Mouse (Mus musculus) CD4-positive, CD25-positive, alpha-beta regulatory T cell, adult 2 months (primary cell): ENCODE results near the gene Igsf11.
A peak's percentile ranks its signal among the peaks of the same experiment; 100 is the strongest.

Experiments
- DNase-seq: peaks from one replicate; pipeline ENCODE4 v3.0.0-alpha.2; 2012; ENCODE audit warnings: low read depth, low spot score

Gene Igsf11

DNA sequence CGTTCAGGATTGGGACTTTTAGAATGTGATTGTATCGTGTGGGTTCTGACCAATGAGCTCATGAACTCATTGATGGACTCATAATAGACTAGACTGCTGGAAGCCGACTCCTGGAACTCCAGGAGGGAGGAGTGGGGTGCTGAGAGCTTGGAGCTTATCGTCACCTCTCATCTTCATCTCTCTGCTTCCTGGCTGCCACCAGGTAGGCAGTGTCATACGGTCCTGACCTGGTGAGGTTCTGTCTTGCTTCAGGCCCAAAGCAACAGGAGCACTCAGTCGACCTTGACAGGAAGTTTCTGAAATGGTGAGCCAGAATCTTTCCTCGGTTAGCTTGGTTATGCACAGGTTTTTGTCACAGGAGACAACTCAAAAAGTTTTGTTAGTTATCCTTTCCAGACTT, at the start of gene Igsf11:
Gene Igsf11 (plus strand): TSS at position 301 of the 400 bp plus-strand sequence.
- DNase-seq, result no peak

DNA sequence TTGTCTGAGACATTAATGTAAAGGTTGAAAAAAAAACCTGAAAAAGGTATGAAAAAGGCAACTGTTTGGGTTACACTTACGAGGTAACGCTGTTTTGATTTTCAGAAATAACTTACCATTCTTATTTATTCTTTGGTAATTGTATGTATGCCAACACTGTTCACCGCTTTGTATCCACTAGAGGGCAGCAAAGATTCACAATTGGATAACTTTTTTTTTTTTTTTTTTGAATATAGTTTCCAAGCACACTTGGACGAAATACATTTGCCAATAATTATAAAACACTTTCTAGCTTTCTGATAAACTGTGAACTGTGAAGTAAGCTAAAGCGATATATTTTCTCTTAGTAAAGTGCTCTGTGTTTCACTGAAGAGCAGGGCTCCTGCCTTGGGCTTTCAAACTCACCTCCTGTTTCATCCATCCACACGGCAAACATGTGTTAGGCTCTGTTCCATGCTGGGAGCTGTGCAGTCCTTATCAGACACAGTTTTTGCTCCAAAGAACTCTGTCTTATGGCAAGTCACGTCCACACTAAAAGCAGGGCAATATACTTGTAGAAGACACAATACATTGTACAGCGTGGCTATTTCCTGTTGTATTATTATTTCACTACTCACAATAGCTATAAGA, 34.2 kb upstream of the Igsf11 start:
- DNase-seq, result peak; percentile 58

DNA sequence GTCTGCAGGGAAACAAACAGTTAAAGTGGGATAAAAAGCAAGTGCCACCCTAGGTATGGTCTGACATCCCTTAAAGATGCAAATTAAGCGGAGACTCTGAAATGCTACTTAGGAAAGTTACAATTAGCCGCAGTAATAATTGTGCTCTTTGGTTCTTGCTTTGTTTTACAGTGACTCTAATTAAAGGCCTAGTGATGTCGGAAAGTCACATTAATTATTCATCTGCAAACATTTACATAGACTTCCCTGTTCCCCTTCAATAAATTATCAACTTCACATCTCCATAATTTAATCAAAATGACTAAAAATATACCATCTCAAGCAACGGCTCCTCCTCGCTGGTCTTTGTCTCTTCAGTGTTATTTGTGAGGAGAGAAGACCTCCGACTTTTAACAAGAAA, 31.9 kb upstream of the Igsf11 start:
- no peak for DNase-seq

DNA sequence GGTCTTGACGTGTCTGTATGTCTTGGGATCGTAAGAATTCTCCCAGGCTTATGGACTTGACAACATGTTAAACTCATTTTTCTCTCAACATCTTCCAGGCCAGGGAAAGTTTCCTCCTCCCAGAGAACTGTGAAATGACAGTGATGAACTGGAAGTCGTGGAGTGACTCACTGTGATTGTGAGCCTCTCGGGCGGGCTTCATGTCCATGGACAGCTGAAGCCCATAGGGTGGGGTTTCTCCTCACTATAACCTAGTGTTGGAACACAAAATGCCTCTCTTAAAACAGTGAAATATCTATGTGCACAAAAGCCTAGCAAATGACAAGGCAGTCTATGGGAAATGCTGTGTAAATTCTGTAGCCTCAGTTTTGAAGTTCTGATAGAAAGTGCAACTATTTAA, 28.1 kb upstream of the Igsf11 start:
- DNase-seq, result no peak

DNA sequence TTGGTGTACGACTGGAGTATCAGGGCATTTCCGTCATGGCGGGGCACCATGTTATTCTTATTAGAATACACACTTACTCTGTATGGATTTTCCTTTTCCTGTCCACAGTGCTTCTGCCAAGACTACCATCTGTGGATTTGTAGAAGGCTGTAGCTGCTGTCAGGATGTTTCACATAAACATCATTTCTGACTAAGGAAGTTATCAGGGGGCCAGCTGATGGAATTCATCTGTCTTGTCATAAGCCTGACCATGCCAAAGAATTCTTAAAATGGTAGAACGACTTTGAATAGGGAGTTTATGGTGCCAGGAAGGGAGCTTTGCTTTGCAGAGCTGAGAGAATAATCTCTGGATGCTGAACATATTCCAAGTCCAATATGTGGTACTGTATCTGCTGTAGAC, 19.2 kb upstream of the Igsf11 start:
- no peak for DNase-seq

DNA sequence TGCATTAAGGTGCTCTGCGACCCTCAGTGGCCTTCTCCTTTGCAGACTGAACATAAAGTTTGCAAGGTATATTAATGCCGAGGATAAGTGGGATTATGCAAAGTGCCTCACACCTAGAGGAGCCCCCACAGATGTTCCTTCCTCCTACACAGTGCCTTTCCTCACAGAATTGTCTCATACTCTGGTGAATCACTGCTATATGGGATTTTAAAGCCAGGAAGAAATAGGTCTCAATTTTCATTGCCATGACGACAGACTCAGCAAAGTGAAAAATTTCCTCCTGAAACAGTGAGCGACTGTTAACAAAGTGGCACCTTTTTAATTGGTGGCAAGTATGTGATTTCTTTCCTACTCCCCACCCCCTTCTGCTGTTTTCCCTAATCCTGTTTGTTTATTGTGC, 18.0 kb upstream of the Igsf11 start:
- DNase-seq, result no peak

DNA sequence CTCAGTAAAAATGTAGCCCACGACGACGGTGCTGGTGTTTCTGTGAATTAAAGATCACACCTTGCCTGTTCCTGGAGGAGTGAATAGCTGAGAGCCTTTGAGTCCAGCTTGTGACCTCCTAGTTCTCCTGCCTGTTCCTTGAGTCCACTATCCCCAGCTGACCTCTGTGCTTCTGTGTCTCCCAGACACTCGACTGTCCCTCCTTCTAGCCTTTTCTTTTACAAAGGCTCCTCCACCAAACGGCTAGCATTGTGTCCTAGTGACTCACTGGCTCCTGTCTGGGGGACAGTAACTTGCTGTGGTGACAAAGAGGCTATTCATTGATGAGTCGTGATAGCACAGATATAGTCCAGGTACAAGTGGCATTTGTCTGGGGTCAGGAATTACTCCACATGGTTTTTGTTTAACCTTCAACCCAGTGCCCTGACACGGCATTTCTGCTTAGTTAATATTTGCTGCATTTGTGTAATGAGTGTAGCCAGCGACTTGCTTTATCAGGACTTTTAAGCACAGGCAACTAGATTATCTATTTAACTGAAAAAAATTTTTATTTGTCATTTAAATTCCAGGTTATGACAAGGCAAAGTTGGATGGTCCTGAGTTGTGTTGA, 6.5 kb downstream of the Igsf11 start:
- no peak for DNase-seq

DNA sequence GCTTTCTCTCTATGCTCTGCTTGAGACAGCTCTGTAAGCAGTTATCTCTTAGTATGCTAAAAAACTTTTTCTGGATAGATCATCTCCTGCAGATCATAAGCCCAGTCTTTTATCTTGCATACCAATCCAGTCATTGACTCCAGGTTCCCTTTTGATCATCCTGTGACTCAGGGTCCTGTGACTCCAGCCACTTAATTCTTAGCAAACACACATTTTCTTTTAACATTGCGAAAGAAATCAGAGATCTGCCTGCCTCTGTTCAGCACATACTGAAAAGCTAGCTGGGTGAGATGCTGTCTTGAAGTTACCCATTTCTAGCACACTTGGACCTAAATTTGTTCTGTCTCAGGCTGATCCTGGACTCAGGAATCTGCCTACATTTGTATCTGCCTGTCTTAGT, 7.6 kb downstream of the Igsf11 start:
- DNase-seq, result no peak

DNA sequence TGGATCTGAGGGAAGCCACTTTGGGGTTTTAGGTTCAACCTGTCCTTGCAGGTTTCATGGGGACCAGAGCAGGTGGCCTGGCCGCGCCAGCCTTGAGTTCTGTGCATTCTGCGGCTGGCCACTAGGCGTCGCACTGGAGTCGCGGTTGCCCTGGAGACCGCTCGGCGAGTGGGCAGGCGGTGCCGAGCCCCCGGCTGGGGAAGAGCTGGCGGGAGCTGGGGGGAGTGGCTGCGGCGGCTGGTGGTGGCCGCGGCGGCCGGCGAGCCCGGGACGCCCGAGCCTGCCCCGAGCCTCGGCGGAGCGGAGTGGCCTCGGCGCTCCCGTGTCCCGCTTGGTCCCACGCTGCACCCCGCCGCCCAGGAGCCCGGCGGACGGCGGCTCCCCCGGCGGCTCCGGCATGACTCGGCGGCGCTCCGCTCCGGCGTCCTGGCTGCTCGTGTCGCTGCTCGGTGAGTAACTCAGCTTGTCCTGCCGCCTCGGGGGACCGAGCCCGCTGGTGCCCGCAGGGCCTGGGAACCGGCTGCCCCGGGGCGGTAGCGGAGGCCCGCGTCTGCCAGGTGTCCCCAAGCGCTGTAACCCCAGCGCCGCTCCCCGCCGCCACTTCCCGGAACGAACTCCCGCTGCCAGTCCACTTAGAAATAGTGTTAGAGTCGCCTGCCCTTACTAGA, 9.8 kb downstream of the Igsf11 start:
- peak; percentile 86 for DNase-seq

DNA sequence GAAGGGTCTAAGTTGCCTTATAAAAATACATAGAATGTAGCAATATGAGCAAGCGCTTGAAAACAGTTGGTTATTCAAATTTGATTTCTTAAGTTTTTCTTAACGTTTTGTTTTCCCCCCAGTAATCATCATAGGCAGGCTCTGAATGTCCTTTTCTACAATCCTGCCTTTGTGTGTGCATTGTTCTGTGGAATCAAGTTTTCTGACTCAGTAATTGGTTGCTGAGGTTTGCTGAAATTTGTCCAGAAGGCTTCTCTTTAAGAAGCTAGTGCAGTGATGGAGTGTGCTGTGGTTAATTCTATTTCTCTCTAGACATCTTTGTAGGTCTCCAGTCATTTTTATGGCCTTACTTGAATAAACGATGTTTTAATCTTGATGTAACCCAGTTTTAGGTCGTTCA, 10.5 kb downstream of the Igsf11 start:
- DNase-seq, result no peak

DNA sequence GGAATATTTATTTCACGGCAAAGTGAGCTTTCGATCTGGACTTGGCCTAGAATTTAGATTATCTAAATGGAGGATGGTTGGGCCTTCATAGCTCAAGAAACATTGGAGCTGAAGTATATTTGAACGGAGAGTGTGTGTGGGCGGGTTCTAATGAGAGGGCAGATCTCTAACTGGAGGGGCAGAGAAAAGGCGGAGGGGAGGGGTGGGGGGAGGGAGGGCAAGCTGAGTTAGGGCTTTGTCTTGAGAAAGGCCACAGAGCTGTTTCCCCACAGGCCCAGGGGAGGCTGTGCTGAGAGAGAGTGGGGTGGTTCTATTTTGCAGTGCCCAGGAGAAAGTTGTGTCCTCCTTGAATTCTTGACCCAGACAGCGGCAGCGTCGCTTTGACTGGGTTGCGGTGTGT, 11.7 kb downstream of the Igsf11 start:
- no peak for DNase-seq

DNA sequence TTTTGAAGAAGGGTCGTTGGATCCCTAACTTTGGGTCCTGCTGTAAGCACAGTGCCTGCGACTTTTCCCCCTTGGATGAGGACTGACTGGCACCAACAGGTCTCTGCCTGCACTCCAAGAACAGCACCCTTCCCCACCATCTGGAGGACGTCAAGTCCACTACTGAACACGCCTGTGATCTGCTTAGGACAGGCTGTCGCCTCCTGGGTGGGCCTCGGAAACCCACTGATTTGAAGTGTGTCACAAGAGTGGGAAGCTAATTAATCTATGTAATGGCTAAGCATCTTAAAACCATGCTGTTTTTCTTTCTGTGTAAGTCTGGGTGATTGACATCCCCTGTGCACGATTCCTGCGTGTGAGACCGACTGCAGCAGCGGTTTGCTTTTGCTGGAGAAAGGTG, 13.4 kb downstream of the Igsf11 start:
- no peak for DNase-seq

DNA sequence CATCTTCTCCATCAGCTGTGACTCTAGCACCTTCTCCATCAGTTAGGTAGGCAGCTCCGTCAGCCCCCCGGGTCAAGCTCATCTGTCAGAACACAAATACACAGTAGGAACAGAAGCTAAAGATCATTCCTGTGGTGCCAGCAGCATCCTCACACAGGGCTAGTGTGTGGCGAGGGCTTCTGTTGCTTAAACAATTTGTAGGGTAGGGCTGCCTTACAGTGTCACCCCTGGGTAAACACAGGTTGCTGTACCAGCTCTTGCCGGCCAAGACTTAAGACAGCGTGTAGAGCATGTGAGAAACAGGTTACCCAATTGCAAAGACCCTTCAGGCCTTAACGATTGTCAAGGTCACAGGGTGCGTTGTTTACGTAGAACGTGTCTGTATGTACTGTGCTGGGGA, 15.8 kb downstream of the Igsf11 start:
- no peak for DNase-seq

DNA sequence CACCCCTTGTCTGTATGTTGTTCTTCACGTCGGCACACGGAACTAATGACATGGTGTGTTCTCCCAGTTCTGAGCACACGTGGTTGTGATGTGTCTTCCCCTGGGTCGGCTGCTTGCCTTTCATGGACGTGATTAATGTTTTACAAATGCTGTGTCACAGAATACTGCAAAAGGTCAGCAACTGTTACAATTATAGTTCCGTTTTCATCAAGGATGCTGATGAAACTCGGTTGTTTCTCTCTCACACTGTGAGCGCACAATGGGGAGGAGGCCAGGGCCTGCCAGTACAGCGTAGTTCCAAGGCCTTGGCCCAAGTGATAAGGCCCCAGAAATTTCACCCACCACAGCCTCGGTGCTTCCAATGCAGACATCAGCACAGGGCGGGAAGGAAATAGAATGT, 17.0 kb downstream of the Igsf11 start:
- DNase-seq, result no peak

DNA sequence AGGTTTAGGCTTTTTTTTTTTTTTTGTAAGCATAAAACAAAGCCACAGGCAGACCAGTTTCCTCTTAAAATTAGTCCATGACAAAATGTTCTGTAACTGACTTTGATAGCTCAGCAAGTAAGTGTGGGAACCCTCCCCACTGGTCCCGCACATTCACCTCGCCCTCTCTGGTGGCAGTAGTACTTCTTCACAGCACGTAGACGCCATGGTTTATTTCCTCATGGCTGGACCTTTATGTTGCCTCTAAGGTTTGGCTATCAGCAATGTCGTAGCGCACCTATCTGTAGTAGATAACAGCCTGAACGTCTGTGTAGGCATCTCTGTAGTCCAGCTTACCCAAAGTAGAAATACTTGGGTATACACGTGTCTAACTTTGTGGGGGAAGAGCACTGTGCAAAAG, 17.6 kb downstream of the Igsf11 start:
- no peak for DNase-seq

DNA sequence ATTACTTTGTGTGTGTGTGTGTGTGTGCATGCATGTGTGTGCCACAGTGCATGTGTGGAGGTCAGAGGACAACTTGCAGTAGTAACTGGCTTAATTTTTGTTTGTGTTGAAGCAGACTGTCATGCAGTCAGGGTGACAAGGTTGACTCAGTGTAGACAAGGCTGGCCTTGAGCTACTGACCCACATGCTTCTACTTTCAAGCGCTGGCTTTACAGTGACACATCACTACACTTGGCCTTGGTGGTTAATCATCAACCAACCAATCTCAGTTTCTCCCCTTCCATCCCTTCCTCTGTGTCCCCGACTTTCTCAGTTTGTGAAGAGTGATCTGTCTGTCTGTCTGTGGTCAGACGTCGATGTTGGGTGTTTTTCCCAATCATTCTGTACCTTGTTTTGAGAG, 23.0 kb downstream of the Igsf11 start:
- no peak for DNase-seq

DNA sequence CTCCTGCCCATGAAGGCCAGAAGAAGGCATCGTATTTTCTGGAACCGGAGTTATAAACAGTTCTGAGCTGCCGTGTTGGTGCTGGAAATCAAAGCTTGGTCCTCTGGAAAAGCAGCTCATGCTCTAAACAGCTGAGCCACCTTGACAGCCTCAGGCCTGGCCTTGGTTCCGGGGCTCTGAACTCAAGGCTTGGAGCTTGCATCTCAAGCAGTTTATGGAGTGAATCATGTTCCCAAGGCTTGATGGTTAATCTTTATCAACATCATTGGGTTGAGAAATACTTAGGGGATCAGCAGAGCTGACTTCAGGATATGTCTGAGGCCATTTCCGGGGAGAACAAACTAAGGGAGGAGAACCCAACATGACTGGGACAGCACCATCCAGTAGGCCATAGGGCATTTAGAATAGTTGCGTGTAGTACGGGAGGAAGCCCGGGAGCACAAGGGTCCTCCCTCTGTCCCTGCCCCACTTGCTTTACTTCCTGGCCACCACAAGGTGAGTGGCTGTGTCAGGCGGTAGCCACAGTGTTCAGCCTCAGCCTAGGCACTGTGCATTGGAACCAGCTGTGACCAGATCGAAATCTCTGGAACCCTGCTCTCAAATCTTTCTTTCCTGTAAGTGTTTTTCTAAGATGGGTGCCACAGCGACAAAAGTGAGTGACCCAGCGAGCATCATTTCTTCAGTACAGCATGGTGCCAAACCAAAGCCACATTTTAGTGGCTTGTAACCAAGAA, 23.7 kb downstream of the Igsf11 start:
- no peak for DNase-seq

DNA sequence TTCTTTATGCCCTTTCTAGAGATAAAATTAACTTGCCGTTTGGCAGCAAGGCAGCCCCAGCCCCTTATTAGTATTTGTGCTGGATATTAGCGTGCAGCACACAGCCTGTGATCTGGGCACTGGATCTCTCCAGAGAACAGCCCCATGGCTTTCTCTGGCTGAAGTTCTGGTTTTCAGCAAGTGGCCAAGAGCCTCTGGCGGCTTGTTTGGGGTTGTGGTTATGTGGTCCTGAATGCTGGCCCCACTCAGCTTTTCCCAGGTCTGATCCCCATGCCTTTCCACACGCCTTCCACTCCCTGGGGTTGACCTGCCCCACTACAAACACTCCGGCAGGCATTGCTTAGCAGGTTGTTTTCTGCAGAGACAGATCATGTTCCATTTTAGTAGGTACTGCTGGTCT, 24.4 kb downstream of the Igsf11 start:
- DNase-seq, result no peak

DNA sequence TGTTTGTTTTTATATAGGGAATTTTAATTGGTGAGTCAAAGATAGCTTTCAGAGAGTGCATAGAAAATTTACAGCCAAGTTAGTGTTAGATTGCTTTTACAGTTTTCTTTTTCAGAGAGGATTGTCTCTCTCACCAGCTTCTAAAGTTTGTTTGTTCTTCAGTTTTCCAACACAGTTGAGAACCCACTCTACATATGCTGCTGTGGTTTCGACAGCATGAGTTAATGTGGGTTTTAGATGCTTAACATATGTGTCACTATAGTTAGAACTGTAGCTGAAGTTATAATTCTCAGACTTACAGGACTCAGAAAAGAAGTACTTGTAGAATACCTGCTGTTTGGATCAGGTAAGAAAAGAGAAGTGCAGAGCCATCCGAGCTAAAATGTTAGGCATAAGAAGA, 25.6 kb downstream of the Igsf11 start:
- DNase-seq, result no peak

DNA sequence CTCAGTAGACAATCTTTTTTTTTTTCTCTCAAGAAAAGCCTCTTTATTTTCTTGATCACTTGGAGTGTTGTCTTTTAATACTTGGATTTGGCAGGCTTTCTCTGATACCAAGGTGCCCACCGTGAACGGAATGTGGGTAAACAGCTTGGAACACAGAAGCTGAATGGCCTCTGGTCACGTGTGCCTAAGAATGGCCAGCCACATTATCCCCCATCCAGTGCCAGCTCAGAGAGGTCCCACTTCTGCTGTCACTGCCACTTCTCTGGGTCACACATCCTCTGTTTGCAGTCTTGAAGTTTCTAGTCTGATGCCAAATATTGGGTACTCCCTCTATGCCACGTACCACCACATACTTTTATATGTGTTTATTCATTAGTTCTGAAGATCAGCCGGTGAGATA, 28.0 kb downstream of the Igsf11 start:
- DNase-seq, result no peak

DNA sequence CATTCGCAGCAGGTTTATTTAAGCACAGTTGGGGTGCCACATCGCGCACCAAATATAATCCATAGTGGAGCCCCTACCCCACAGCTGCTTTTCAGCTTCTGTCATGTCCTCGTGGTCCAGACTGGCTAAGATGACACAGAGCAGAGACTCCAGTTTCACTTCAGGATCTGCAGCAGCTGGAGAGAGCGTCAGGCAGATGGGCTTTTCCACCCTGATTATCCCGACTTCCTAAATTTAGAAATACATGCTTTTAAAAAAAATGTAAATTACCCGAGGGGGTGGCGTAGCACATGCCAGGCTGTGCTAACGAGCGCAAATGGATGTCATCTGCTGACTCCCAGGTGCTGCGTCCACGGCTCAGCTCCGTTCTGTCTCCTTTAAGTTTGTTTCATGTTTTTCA, 32.5 kb downstream of the Igsf11 start:
- DNase-seq, result no peak

DNA sequence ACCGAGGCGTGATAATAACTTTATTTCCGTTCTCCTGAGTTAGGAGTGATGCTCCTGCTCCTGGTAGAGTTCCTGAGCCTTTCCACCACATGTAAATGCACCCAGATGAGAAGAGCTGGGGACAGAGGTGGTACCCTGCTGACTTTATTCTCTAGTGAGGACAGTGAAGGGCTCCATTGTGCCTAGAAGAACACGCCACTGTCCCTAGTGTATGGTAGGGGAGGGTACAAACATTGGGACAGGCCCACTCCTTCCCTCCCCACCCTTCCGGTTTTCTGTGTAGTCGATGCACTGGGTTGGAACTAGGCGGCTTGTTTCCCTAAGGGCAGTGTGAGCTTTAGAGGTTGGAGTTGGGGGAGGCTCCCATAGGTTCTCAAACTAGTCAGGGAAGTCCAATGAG, 36.3 kb downstream of the Igsf11 start:
- DNase-seq, result no peak

DNA sequence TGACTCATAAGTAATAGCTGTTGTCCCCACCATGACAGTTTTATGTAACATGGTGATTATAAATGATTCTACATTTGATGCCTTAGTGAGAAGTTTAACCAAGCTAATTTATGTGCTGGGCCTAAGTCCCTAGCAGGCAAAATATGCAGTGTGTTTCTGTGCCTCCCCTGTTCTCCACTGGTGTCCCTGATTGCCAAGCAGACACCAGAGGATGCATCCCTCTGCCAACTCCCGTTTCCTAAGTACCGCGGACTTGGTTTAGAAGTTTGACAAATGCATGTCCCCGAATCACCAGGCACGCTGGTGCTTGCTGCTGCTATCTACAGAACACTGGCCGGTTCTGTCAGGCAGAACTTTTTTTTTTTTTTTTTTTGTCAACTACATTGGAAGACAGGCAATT, 39.0 kb downstream of the Igsf11 start:
- DNase-seq, result no peak
